ENCODE assay signal across 8 mouse cellular contexts in genomic region chr15:83464083-83464904, GRCm38 (mm10). TPM values are rescaled to one million over a fixed set of nuclear protein-coding genes. Genes with fewer than 3 reads are reported as not detected.
DNase-seq lines count a peak whose midpoint lies in the region; ATAC-seq and TF ChIP-seq lines count a peak whose summit lies in the region.

Pacsin2 (minus strand) TSS chr15:83464606.

- no peaks in the 10 kb centered on the region for H3K4me1 ChIP-seq in ES-Bruce4 (ENCODE audit: control insufficient read depth, insufficient read depth, low read length)
- peaks cover 9% of the 10 kb centered on the region; the same call in 1 of the 2 replicates for H3K4me1 ChIP-seq in forebrain, embryonic 14.5 days (ENCODE audit: control insufficient read depth, insufficient read depth, low read length)
- peaks cover 16% of the 10 kb centered on the region for H3K4me1 ChIP-seq in neural tube, embryonic 15.5 days

- under 1% methylated on average over 71 of the region's 88 CpGs for WGBS in forebrain, embryonic 14.5 days
- under 1% methylated on average over 61 of the region's 88 CpGs for WGBS in neural tube, embryonic 15.5 days

- peak within 1 kb of the TSS; percentile 90 for H3K4me2 ChIP-seq in forebrain, embryonic 14.5 days (ENCODE audit: low read length)
- H3K4me2 ChIP-seq in neural tube, embryonic 15.5 days = peak within 1 kb of the TSS; percentile 92

- no peak within 1 kb of the TSS for H3K27ac ChIP-seq in ES-Bruce4 (ENCODE audit: insufficient read depth, low read length)
- no peak within 1 kb of the TSS for H3K27ac ChIP-seq in forebrain, embryonic 14.5 days (ENCODE audit: low read depth, low read length)
- H3K27ac ChIP-seq in neural tube, embryonic 15.5 days (replicated peaks) = peak within 1 kb of the TSS; percentile 71

- ATAC-seq in cerebellum, adult (ENCODE audit: insufficient number of reproducible peaks, low FRiP score, low TSS enrichment) = peak; percentile 87
- peak; percentile 100 for ATAC-seq in forebrain, embryonic 14.5 days
- ATAC-seq in neural tube, embryonic 15.5 days (ENCODE audit: low FRiP score) = peak; percentile 99

- peak within 1 kb of the TSS; percentile 87 for H3K9ac ChIP-seq in ES-Bruce4 (ENCODE audit: low read depth, poor library complexity, severe bottlenecking)
- H3K9ac ChIP-seq in forebrain, embryonic 14.5 days (ENCODE audit: low read length) = peak within 1 kb of the TSS; percentile 77
- H3K9ac ChIP-seq in neural tube, embryonic 15.5 days (replicated peaks) = peak within 1 kb of the TSS; percentile 60

- peak; percentile 98 for DNase-seq in forebrain, embryonic 14.5 days (ENCODE audit: low spot score)
- peak; percentile 98 to 99 for DNase-seq in heart, postnatal 14 days
- peak; percentile 97 for DNase-seq in layer of hippocampus, adult 11-12 months (ENCODE audit: low spot score)
- DNase-seq in lung, adult 18-20 months = peak; percentile 100
- DNase-seq in testis, postnatal 14 days (ENCODE audit: low spot score) = peak; percentile 99

- H3K27me3 ChIP-seq in ES-Bruce4 (ENCODE audit: control insufficient read depth, insufficient read depth, low read length, poor library complexity, severe bottlenecking) = no peaks in the 10 kb centered on the region
- H3K27me3 ChIP-seq in forebrain, embryonic 14.5 days (replicated peaks; ENCODE audit: control insufficient read depth, insufficient read depth, low read length) = no peaks in the 10 kb centered on the region
- H3K27me3 ChIP-seq in neural tube, embryonic 15.5 days (replicated peaks) = no peaks in the 10 kb centered on the region

- no peak for TF ChIP-seq POLR2A in ES-Bruce4 (IDR thresholded peaks at IDR 0.05; ENCODE audit: insufficient read depth, low read length)

- TF ChIP-seq EP300 in ES-Bruce4 (IDR thresholded peaks at IDR 0.05; ENCODE audit: insufficient read depth, low read depth, low read length) = no peak

- intact Hi-C loops in heart, postnatal 14 days (cut with DNase I) = no loop called here

- no peaks in the 10 kb centered on the region for H3K9me3 ChIP-seq in ES-Bruce4 (replicated peaks; ENCODE audit: control insufficient read depth, insufficient read depth, low read length, poor library complexity, severe bottlenecking)
- H3K9me3 ChIP-seq in forebrain, embryonic 14.5 days (replicated peaks; ENCODE audit: control insufficient read depth, low read length) = no peaks in the 10 kb centered on the region
- no peaks in the 10 kb centered on the region for H3K9me3 ChIP-seq in neural tube, embryonic 15.5 days (replicated peaks)

- H3K36me3 ChIP-seq in ES-Bruce4 (ENCODE audit: control insufficient read depth, insufficient read depth, low read length, poor library complexity, severe bottlenecking) = no peaks in the 10 kb centered on the region
- no peaks in the 10 kb centered on the region for H3K36me3 ChIP-seq in forebrain, embryonic 14.5 days (ENCODE audit: control insufficient read depth, insufficient read depth, low read length)
- H3K36me3 ChIP-seq in neural tube, embryonic 15.5 days = no peaks in the 10 kb centered on the region

- peak within 1 kb of the TSS; percentile 72 for H3K4me3 ChIP-seq in ES-Bruce4 (ENCODE audit: low read depth, low read length)
- peak within 1 kb of the TSS; percentile 66 for H3K4me3 ChIP-seq in forebrain, embryonic 14.5 days (ENCODE audit: low read depth, low read length)
- H3K4me3 ChIP-seq in neural tube, embryonic 15.5 days (replicated peaks) = peak within 1 kb of the TSS; percentile 80

- TF ChIP-seq CTCF in ES-Bruce4 (IDR thresholded peaks at IDR 0.05; ENCODE audit: low read depth, low read length) = no peak

RNA-seq across cellular contexts. Expression of gene Pacsin2, which starts in this region (rescaled TPM):
- polyA plus RNA-seq in ES-Bruce4 (2011; ENCODE audit: insufficient read depth, insufficient read length, low read depth, missing spikeins) = 78.3 and 82.8 TPM in 2 replicates
- polyA plus RNA-seq in forebrain, embryonic 14.5 days (2014; fragmentation: Nextera tagmentation; extraction: Ambion mirVana) = 11.0 and 14.9 TPM in 2 replicates
- 100 to 1,000 TPM; 156 to 165 TPM for total RNA-seq in heart, postnatal 14 days (2021)
- polyA plus RNA-seq in neural tube, embryonic 15.5 days (2015; fragmentation: Nextera tagmentation; extraction: Ambion mirVana) = 25.2 and 39.3 TPM in 2 replicates
